Mouse (Mus musculus) thymus, adult 18-20 months (tissue): ENCODE data around the gene Adam10.
A peak's percentile ranks its signal among the peaks of the same experiment; 100 is the strongest.

ENCODE experiments used
- DNase-seq, 2 experiments: peaks; one replicate each; pipeline ENCODE4 v3.0.0; 2022; ENCODE audit warnings: mixed read lengths in 2 of 2

Adam10 gene

DNA sequence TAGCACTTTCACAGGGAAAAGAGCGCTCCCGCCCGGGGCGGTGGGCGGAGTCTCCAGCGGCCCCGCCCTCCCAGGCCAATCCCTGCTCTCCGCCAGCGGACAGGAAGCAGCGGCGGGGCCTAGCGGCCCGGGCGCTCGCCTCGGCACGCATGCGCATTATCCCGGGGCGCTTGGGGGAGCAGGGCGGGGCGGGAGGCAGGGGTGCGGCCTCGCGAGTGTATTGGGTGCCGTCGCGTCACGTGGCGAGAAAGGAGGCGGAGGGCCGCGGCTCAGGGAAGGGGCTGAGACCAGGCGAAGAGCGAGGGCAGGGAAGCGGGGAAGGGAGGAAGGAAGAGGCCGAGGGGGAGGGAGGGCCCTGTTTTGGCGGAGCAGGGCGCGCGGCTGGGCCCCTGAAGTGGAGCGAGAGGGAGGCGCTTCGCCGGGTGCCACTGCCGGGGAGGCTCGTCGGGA lies at the start of gene Adam10:
TSS of gene Adam10 (plus strand) at position 316 of the 450 bp plus-strand sequence.
- DNase-seq = peak; percentile 99

DNA sequence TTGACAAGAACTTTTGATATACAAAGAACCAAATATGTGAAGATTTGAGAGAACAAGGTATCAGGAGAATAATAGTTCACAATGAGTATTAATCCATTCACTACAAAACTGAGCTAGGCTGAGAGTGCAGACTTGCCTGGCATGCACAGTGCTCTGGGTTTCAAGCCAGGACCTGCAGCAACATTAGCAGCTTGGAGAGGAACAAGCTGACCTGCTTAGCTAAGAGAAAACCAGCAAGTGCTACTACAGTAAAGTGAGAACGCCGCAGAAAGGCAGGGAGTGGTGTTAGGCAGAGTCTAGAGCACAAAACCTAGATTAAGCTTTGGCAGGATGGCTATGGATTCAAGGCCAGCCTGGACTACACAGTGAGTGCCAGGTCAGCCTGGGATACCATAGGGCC lies 49.1 kb upstream of the Adam10 start:
- DNase-seq = no peak

DNA sequence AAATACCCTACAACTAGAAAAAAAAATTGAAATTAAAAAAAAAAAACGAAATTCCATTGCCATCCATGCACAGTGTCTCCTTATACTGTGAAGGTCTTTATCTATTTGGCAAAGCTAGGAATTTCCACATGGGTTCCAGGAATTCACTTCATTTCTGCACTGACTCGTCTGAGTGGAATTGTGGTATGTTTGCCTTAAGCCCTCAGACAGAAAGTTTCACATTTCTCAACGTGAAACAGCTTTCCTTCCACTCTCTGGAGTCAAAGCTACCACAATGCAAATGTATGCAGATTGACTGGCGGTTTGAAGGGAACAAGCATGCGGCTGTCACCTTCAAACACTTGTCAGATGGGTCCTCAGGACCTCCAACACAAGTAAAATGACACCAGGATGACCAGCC lies 47.1 kb upstream of the Adam10 start:
- DNase-seq = no peak

- no peak for DNase-seq
These were observed 42.0 kb upstream of the Adam10 start for GRCm38 (mm10) chr9:70636748-70637147.

DNA sequence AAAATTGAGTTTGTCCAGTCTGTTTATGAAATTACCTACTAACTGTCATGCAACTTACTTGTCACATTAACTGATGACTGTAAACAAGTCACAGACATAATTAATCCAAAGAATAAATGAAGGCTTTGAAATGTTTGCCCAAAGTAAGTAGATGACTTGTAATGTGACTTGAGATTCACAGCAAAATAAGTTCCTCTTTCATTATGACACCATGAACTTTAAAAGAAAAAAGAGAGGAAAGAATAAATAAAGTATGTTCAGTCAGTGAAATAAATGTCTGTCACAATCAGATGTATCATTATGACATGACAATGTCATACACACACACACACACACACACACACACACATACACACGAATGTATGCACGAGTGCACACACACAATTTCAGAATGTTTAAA lies 28.5 kb upstream of the Adam10 start:
- DNase-seq = no peak

GRCm38 (mm10) chr9:70650994-70651393 lies 27.8 kb upstream of the Adam10 start:
- no peak for DNase-seq

DNA sequence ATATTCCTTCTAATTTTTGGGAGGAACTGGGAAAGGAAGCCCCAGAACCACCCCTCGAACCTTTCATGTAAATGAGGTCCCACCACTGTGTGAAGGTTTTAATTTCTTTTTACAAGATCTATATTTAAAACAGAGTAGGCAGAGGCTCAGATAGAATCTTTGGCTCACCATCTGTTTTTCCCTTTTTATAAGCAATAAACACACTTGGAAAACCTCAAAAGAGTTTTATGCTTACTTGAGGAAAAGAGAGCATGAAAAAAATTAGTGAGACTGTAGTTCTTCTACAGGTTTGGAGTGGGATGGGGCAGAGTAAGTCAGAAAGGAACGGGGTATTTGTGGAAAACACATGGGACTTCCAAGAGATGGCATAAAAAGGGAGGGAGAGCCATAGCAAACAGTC lies 26.6 kb upstream of the Adam10 start:
- DNase-seq = no peak

DNA sequence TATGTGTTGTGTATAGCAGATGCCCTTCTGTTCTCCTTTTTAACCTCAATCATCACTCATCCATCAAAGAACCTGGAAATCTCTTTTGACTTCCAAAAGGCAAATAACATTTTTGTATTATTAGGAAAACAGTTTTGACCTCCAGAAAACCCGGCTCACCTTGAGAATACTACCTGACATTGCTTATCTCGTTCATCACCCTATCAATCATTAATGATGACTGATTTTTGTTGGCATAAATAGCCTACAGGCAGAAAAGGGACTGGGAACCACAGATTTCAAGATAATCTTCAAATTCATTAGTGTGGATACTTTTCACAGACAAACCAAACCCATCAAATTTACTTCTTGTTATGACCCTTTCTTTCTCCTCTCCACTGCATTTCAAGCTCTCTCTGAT lies 24.9 kb upstream of the Adam10 start:
- no peak for DNase-seq

- no peak for DNase-seq
These were observed 24.3 kb upstream of the Adam10 start for GRCm38 (mm10) chr9:70654496-70654895.

GRCm38 (mm10) chr9:70655764-70656129 lies 23.1 kb upstream of the Adam10 start:
- no peak for DNase-seq

DNA sequence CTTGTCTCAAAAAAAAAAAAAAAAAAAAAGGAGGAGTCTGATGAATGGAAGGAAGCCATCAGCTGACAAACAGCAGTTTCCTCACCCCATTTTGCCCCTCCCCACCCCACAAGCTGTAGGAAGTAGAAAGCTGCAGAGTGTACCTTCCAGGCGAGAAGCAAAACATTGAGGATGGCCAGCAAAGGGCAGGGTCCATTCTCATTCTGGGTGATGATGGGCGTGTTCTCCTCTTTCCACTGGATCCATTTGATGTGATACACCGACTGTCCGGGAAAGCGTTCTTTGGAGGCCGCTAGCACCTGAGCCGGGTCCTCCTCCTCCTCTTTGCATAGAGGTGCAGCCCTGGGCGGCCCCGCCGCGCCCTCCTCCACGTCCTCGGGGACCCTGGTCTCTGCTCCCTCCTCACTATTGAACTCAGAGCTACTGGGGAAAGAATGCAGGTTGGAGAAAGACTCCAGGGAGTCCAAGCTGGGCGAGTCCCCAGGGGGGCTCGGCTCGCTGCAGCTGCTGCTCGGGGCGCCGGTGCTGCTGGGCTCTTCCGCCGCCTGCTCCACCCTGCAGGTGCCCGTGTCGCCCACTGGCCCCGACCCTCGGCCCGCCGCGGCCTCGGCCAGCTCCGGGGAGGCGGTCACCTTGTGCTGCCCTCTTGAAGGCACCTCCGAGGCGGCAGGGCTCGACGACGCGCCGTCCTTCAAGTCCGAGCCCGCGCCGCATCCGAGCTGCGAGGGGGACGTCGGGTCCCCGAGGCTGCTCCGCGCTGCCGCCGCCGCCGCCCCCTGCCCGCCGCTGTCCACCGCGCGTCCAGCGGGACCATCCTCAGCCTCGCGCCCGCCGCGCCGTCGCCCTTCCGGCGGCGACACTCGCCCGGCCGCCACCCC lies 22.4 kb upstream of the Adam10 start, which contains the start of gene Gm10642:
TSS of gene Gm10642 (plus strand) at position 122 of the 878 bp plus-strand sequence.
- peak; percentile 57 to 79 for DNase-seq

DNA sequence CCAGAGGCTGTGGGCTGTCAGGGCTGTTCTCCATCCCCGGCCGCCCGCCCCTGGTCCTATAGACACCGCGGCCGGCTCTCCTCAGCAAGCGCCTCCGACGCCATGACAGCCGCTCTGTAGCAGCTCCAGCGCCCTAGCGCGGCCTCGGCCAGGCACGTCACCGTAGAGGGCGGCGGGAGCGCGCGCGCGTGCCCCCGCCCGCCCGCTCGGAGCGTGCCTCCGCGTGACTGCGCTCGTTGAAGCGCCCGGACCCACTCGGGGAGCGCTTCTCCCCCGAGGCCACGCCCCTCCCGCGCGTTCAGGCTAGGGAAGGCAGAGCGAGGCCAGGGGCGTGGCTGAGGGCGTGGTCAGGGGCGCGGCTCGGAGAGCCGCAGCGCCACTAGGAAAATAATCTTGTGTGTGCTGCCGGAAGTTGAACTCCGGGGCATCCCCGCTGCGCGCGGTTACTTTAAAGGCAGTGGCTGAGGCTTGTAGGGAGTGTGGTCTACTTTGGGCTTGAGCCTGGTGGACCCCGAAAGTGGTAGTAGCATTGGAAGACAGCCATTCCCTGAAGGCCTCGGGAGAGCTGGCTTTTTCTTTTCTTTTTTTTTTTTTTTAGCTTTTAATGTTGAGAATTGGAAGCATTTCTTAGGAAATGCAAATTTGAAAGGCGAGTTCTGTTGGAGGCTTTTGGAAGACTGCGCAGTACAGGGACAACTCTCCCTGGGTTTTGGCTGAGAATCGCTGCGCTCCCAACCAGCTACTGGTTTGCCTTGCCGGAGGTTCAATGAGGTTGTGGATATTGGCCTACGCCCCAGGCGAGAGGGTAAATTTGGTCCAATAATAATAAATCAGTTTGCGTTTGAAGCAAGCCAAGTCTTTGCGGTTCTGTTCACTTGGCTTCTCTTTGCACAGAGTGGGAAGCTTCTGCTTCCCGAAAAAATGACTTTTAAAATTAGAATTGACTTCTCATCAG lies 21.5 kb upstream of the Adam10 start, which contains the start of gene Mindy2:
TSS of gene Mindy2 (minus strand) at position 162 of the 955 bp plus-strand sequence.
- peak; percentile 96 to 97 for DNase-seq

DNA sequence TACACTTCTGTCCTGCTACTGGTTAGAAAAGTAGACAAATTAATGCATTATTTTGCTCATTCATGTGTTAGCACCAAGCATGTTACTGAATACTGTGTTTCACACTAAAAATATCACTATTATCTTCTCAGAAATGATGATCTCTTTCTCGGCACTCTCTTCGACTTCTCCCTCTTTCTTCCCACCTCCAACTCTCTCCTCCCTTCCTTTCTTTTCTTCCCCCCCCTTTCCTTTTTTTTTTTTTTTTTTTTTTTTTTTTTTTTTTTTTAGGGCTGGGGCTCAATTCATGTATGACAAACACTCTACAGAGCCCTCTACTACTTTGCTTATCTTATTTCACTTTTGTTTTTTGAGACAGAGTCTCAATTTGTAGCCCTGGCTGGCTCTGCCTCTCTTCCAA lies 20.5 kb upstream of the Adam10 start:
- DNase-seq = no peak

DNA sequence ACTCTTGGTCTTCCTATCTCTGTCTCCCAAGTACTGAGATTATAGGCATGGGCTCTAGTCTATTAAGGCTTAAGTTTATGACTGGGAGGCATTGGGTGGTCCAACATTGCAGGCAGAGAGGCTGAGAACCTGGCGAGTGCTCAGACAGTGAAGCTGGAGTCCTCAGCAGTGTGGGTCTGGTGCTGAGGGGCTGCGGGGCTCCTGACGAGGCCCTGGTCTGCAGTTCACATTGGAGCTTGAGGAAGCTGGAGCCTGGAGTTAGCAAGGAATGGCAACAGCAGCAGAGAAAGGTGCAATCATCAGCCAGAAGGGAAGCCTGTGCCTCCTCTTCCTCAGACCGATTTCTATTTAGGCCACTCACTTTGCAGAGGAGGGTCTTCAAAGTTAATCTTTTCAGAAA lies 13.9 kb upstream of the Adam10 start:
- no peak for DNase-seq

DNA sequence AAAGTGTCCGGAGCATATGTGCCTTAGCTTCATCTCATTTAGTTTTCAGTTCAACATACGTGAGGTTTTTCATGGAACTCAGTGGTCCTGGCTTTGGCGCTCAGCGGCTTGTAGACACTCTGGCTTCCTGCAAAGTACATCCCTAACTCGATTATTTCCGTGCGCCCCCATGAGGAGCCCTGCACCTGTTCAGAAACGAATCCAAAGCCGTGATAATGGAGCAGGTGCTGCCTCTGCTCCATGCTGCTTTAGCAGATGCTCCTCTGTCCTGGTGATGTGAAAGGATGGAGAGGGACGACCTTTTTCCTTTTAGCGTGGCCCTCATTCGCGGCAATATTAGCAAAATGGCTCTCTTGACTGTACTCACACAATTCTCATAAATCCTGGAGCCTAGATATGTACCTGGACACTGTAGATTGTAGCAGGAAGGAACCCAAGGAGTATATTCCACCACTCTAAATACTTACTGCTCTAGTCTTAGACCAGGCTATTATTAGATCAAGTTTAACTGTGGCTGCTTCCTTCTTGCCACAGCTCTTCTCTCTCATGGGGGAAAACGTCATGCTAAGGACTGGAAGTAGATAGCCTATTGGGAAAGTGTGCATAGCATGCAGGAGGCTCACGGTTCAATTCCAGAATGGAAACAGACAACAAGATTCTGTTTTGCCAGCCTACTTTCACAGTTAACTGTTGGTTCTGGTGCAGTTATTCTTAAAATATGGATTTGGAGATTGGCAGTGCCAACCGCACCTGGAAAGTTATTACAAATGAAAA lies 13.2 kb upstream of the Adam10 start:
- no peak for DNase-seq

DNA sequence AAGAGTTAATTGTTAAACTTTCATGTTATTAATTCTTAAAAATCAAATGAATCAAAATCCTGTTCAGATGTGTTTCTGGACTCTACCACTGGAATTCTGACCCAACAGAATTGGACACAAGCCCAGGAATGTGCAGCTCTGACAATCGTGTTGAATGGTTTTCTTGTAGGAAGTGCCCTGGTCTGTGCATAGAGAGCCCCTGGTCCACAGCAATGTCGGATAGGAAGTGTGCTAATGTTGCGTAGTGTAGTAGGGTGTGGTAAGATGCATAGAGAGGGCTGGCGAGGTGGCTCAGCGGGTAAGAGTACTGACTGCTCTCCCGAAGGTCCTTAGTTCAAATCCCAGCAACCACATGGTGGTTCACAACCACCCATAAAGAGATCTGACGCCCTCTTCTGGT lies 12.0 kb upstream of the Adam10 start:
- DNase-seq = no peak

DNA sequence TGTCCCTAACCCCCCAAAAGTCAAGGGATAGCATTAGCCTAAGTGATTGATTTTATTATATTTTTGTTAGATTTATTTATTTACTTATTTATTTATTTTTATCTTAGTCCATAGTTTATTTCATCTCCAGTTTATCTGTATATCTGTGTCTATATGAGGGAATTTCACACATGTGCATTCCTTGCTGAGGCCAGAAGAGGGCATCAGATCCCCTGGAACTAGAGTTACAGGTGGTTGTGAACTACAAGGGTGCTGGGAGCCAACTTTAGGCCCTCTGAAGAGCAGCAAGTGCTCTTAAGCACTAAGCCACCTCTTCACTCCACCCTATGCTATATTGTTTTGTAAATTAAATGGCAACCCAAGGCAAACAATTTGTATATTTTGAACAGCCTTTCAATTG lies 10.7 kb upstream of the Adam10 start:
- no peak for DNase-seq

- no peak for DNase-seq
These were observed 9.6 kb upstream of the Adam10 start for GRCm38 (mm10) chr9:70669197-70669596.

DNA sequence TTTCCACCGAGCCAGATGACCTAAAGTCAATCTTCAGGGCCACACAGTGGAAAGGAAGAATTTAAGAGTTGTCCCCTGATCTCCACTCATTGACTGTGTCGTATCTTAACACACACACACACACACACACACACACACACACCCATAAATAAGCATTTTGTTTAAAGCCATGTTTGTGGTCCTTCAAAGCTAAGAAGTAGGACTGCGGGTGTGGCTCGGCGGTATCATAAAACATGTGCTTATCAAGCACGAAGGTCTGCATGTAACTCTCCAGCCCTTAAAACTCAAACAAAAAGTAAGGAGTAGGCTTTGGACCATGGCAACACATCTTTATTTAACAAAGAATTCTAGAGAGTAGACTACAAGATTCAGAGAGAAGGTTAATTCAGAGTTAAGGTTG lies 8.4 kb upstream of the Adam10 start:
- no peak for DNase-seq

GRCm38 (mm10) chr9:70671278-70671677 lies 7.5 kb upstream of the Adam10 start:
- peak; percentile 55 to 68 for DNase-seq

DNA sequence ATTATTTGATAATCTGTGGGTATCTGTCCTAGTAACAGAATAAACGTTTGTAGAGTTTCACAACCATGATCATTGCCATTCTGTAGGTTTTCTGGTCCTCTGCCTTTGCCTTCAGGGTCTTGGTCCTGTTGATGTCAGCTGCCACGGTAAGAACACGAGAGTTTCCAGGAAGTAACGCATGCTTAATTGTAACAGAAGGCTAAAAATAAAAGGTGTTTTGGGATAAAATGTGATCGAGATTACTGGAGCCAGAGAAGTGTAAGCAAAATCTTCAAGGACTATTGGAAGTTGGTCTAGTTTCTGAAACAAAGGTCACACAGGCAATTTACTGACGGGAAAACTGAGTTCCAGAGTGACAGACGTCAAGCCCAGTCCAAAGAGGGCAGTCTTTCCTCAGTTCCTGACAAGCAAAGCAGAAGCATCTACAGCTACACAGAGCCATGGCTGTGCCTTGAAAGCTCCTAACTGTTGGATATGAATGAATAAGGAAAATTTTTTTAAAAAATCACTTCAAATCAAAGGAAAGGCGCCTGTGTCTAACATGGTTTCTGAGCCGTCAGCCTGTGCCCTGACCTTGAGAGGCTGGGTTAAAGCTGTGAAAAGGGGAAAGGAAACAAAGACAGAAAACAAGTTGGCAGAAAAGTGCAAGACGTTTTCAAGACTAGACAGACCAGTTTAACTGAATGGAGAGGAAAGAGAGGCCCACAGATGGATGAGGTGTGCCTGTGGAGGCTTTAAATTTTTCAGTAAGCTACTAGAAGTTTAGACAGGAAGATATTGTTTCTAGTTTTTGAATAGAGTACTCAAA lies 6.8 kb upstream of the Adam10 start:
- no peak for DNase-seq

DNA sequence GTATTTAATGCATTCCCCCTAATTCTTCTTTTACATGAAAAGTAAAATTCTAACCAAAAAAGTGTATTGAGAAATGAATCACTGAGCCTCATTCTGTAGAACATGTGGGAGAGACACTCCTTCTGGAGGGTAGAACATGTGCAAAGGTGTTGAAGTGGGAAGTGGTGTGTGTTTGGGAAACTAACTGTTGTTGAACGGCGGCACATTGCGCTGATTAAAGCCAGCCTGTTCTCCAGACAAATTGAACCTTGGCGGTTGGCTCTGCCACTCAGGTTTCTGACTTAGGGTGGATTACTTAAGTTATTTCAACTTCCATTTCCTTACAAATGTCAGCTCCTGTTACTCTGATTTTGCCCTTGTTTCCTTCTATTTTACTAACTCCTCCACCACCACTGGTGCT lies 5.1 kb upstream of the Adam10 start:
- no peak for DNase-seq
